Mouse (Mus musculus) CH12.LX (cell line): ENCODE measurements around the gene Ccdc40.

ENCODE experiments used
- BHLHE40 ChIP-seq: IDR thresholded peaks from 2 replicates; pipeline ENCODE4 v1.6.1; 2011; ENCODE audit warnings: mild to moderate bottlenecking, low read depth, low read length, improper control_type of control experiment
- CTCF ChIP-seq, 2 experiments: IDR thresholded peaks in 1 of 2; conservative IDR thresholded peaks in 1 of 2; 2 replicates each; pipeline ENCODE4 v1.5.1; 2011 to 2012; ENCODE audit warnings: low read depth in 2 of 2, low read length in 2 of 2, improper control_type of control experiment in 1 of 2, inconsistent platforms in 1 of 2, mild to moderate bottlenecking in 1 of 2, moderate library complexity in 1 of 2
- E2F4 ChIP-seq: IDR thresholded peaks from 2 replicates; pipeline ENCODE4 v1.6.1; 2011; ENCODE audit warnings: low read depth, low read length, improper control_type of control experiment; ENCODE audit not compliant: insufficient replicate concordance
- EP300 ChIP-seq: IDR thresholded peaks from 2 replicates; pipeline ENCODE4 v1.6.1; 2011; ENCODE audit warnings: low read length, improper control_type of control experiment
- ETS1 ChIP-seq: conservative IDR thresholded peaks from 2 replicates; pipeline ENCODE4 v1.6.1; 2012; ENCODE audit warnings: low read depth, mild to moderate bottlenecking, inconsistent platforms, low read length, improper control_type of control experiment, moderate library complexity
- MYC ChIP-seq: IDR thresholded peaks from 2 replicates; pipeline ENCODE4 v1.6.1; 2011; ENCODE audit warnings: low read depth, mild to moderate bottlenecking, improper control_type of control experiment, low read length
- POLR2A ChIP-seq: IDR thresholded peaks from 2 replicates; pipeline ENCODE4 v1.6.1; 2011; ENCODE audit warnings: low read depth, mild to moderate bottlenecking, improper control_type of control experiment, low read length
- RCOR1 ChIP-seq: conservative IDR thresholded peaks from 2 replicates; pipeline ENCODE4 v1.6.1; 2012; ENCODE audit warnings: low read depth, mild to moderate bottlenecking, inconsistent platforms, low read length, improper control_type of control experiment
- SMC3 ChIP-seq: IDR thresholded peaks from 2 replicates; pipeline ENCODE4 v1.6.1; 2011; ENCODE audit warnings: low read depth, low read length, improper control_type of control experiment
- TCF12 ChIP-seq: IDR thresholded peaks from 2 replicates; pipeline ENCODE4 v1.6.1; 2014; ENCODE audit warnings: low read depth, mild to moderate bottlenecking, inconsistent platforms, low read length, improper control_type of control experiment
- UBTF ChIP-seq: IDR thresholded peaks from 2 replicates; pipeline ENCODE4 v1.6.1; 2012; ENCODE audit warnings: low read depth, mild to moderate bottlenecking, inconsistent platforms, low read length, improper control_type of control experiment, moderate library complexity
- USF1 ChIP-seq: IDR thresholded peaks from 2 replicates; pipeline ENCODE4 v1.6.1; 2014; ENCODE audit warnings: low read depth, mild to moderate bottlenecking, inconsistent platforms, low read length, improper control_type of control experiment
- ZNF384 ChIP-seq: IDR thresholded peaks from 2 replicates; pipeline ENCODE4 v1.6.1; 2012; ENCODE audit warnings: low read depth, low read length, improper control_type of control experiment, inconsistent platforms

- peak; percentile 26; the same call in 1 of the 2 replicates for TF ChIP-seq POLR2A
- no peak for TF ChIP-seq CTCF (conservative IDR thresholded peaks at IDR 0.05 in 1 of 2, IDR thresholded peaks at IDR 0.05 in 1 of 2; ENCODE audit: low read depth in 2 of 2, low read length in 2 of 2)
- TF ChIP-seq MYC = no peak
- no peak for TF ChIP-seq EP300
- no peak for TF ChIP-seq USF1
- TF ChIP-seq RCOR1 = no peak
- TF ChIP-seq UBTF = no peak
- TF ChIP-seq E2F4 = no peak
- TF ChIP-seq ZNF384 = no peak
- no peak for TF ChIP-seq TCF12
- TF ChIP-seq SMC3 = no peak
- no peak for TF ChIP-seq BHLHE40
- no peak for TF ChIP-seq ETS1
Measured at GRCm38 (mm10) chr11:119287207-119287992, 59.0 kb downstream of the Ccdc40 start.
